In genomic region chr14:57882720-57883119, GRCm38 (mm10) we compare ENCODE assay signal across 16 mouse cellular contexts. TPM values are rescaled to one million over a fixed set of nuclear protein-coding genes. Genes with fewer than 3 reads are reported as not detected.
DNase-seq lines count a peak whose midpoint lies in the region; ATAC-seq lines count a peak whose summit lies in the region.
"Had no signal": no experiment of that assay in that cellular context is flagged by ENCODE, and none has a peak within 500 bp of the region (broad histone marks: within the 10 kb centered on the region; RNA-seq: fewer than 3 reads in every experiment).

No protein-coding gene starts in this region.

- no peaks in the 10 kb centered on the region for H3K9me3 ChIP-seq in kidney, embryonic 16.5 days (ENCODE audit: low read length)
- H3K9me3 ChIP-seq: forebrain, embryonic 13.5 days; neural tube, embryonic 12.5 days had no signal

- DNase-seq in heart, adult 11 months = peak; percentile 45
- no peak for DNase-seq in heart, postnatal 25 days (ENCODE audit: low spot score)
- no peak for DNase-seq in kidney, postnatal 36 days
- peak; percentile 20 for DNase-seq in Muller cell, postnatal 12 days (ENCODE audit: inconsistent ontology term)
- peak; percentile 22 for DNase-seq in lung, postnatal 25 days (ENCODE audit: low spot score)
- no peak for DNase-seq in cerebellum, postnatal 14 days
- DNase-seq: cerebellum, adult 18-20 months; gastrocnemius, postnatal 10 days; liver, postnatal 0 days; midbrain, embryonic 14.5 days; thymus, postnatal 14 days had no signal

- H3K4me3 ChIP-seq in kidney, embryonic 16.5 days (ENCODE audit: low read length) = no peak overlapping the region
- H3K4me3 ChIP-seq: forebrain, embryonic 13.5 days; neural tube, embryonic 12.5 days had no signal

- 53% methylated on average over 4 of the region's 4 CpGs for WGBS in kidney, embryonic 16.5 days

- H3K36me3 ChIP-seq in kidney, embryonic 16.5 days (ENCODE audit: insufficient read depth, low read length) = no peaks in the 10 kb centered on the region
- H3K36me3 ChIP-seq: neural tube, embryonic 12.5 days had no signal

- H3K4me2 ChIP-seq in kidney, embryonic 16.5 days (replicated peaks; ENCODE audit: low read depth, low read length) = no peak overlapping the region
- H3K4me2 ChIP-seq: forebrain, embryonic 13.5 days; neural tube, embryonic 12.5 days had no signal

- ATAC-seq in kidney, embryonic 16.5 days (ENCODE audit: low FRiP score, low TSS enrichment) = no peak
- no peak for ATAC-seq in cerebellum, adult (ENCODE audit: insufficient number of reproducible peaks, low FRiP score, low TSS enrichment)
- ATAC-seq: forebrain, embryonic 13.5 days; liver, postnatal 0 days had no signal

- intact Hi-C loops in heart, postnatal 25 days (cut with DNase I) = no loop called here

- H3K27ac ChIP-seq in kidney, embryonic 16.5 days (ENCODE audit: low read length) = peak overlapping the region; percentile 25
- H3K27ac ChIP-seq: forebrain, embryonic 13.5 days; neural tube, embryonic 12.5 days had no signal

- H3K27me3 ChIP-seq in kidney, embryonic 16.5 days (ENCODE audit: insufficient read depth, low read length) = no peaks in the 10 kb centered on the region
- H3K27me3 ChIP-seq: forebrain, embryonic 13.5 days; neural tube, embryonic 12.5 days; Patski had no signal

- no peak overlapping the region for H3K9ac ChIP-seq in kidney, embryonic 16.5 days (replicated peaks; ENCODE audit: low read length)
- H3K9ac ChIP-seq: forebrain, embryonic 13.5 days; liver, postnatal 0 days; neural tube, embryonic 12.5 days had no signal

- H3K4me1 ChIP-seq in kidney, embryonic 16.5 days (ENCODE audit: insufficient read depth, low read length) = peaks cover 27% of the 10 kb centered on the region
- H3K4me1 ChIP-seq: neural tube, embryonic 12.5 days had no signal

RNA-seq across cellular contexts. Expression of gene Zdhhc20, which starts 7.4 kb away (rescaled TPM):
- 10 to 100 TPM in 1 of 2 experiments, 1 to 10 TPM in 1; 6.9 to 10.9 TPM for total RNA-seq in heart, postnatal 25 days (2021)
- polyA plus RNA-seq in kidney, embryonic 16.5 days (2015; fragmentation: Nextera tagmentation; extraction: Ambion mirVana) = 64.9 and 67.9 TPM in 2 replicates

RNA-seq across cellular contexts. Expression of gene Mrpl57, which starts 56.7 kb away (rescaled TPM):
- total RNA-seq in heart, postnatal 25 days (2021) = 10 to 100 TPM; 61.4 to 69.0 TPM
- 160 and 161 TPM in 2 replicates for polyA plus RNA-seq in kidney, embryonic 16.5 days (2015; fragmentation: Nextera tagmentation; extraction: Ambion mirVana)

RNA-seq across cellular contexts. Expression of gene Ska3, which starts 56.7 kb away (rescaled TPM):
- under 1 TPM; 0.17 to 0.39 TPM for total RNA-seq in heart, postnatal 25 days (2021)
- 40.5 and 42.1 TPM in 2 replicates for polyA plus RNA-seq in kidney, embryonic 16.5 days (2015; fragmentation: Nextera tagmentation; extraction: Ambion mirVana)

Comparison
In these comparisons a context has a peak if more than half of its experiments do, and no peak if none do; other contexts are left out.
1. DNase-seq: peak in heart, adult 11 months (single experiment), Muller cell, postnatal 12 days (single experiment) and lung, postnatal 25 days (single experiment); none in heart, postnatal 25 days (single experiment), kidney, postnatal 36 days (0 of 2) and cerebellum, postnatal 14 days (0 of 2).